Mouse (Mus musculus) limb, embryonic 10.5 days (tissue): ENCODE measurements around the gene Slc12a8. TPM values are rescaled to one million over a fixed set of nuclear protein-coding genes. Genes with fewer than 3 reads are reported as not detected.

Source experiments
- DNase-seq: peaks from one replicate; pipeline ENCODE4 v3.0.0-alpha.2; 2017; ENCODE audit warnings: low spot score
- H3K27ac ChIP-seq: fragments of 300-500 bp; sonication (generic); 2 replicates; pipeline ENCODE4 v1.5.1; 2016; ENCODE audit warnings: mild to moderate bottlenecking
- H3K27me3 ChIP-seq: fragments of 300-500 bp; sonication (generic); 2 replicates; pipeline ENCODE4 v1.6.1; 2016; ENCODE audit warnings: low read depth, mild to moderate bottlenecking; ENCODE audit not compliant: poor library complexity, severe bottlenecking
- H3K36me3 ChIP-seq: fragments of 300-500 bp; sonication (generic); 2 replicates; pipeline ENCODE4 v1.6.1; 2016; ENCODE audit warnings: mild to moderate bottlenecking, moderate library complexity
- H3K4me1 ChIP-seq: fragments of 300-500 bp; sonication (generic); 2 replicates; pipeline ENCODE4 v1.6.1; 2016
- H3K4me3 ChIP-seq: fragments of 300-500 bp; sonication (generic); 2 replicates; pipeline ENCODE4 v1.5.1; 2016; ENCODE audit warnings: mild to moderate bottlenecking, moderate library complexity
- H3K9me3 ChIP-seq: fragments of 300-500 bp; sonication (generic); replicated peaks from 2 replicates; pipeline ENCODE4 v1.6.1; 2016; ENCODE audit warnings: mild to moderate bottlenecking
- WGBS: fragments of 180-500 bp; shearing (Covaris S2); methylation state at CpG from one replicate; pipeline ENCODE4 v1.1.7; 2016; 5-methylcytosine and 5-hydroxymethylcytosine counted together
- polyA plus RNA-seq: library from polyadenylated mRNA; unstranded; fragments of >200 nt; fragmentation: Nextera tagmentation; extraction: Ambion mirVana; gene quantifications from 2 replicates; pipeline ENCODE4 v1.2.1, GENCODE M21; 2016

Slc12a8 gene
- polyA plus RNA-seq, 1 experiment from 2014 or later, result 0.60 TPM

DNA sequence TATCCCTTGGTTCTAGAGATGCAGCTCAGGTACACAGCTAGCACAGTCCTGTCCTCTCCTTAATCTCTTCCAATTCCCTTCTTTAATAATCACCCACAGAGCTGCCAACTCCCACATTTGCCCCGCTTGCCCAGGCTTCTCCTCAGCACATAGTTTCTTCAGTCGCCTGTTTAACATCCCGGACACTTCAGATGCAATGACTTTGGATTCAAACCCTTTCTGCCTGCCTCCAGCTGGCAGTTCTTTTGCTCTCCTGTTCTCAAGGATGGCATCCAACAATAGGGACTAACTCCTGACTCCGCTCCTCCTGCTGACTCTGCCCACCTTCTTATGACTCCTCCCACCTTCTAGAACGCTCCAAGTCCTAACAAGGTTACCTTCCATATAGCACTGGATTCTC is 75.2 kb downstream of the Slc12a8 start:
- no peak overlapping the region for H3K27ac ChIP-seq
- no peak for DNase-seq
- H3K27me3 ChIP-seq, result no peaks in the 10 kb centered on the region
- H3K36me3 ChIP-seq, result no peaks in the 10 kb centered on the region
- H3K4me1 ChIP-seq, result peaks cover 27% of the 10 kb centered on the region
- WGBS, result 93% methylated on average over 5 of the region's 5 CpGs
- H3K9me3 ChIP-seq, result no peaks in the 10 kb centered on the region
- H3K4me3 ChIP-seq, result no peak overlapping the region

DNA sequence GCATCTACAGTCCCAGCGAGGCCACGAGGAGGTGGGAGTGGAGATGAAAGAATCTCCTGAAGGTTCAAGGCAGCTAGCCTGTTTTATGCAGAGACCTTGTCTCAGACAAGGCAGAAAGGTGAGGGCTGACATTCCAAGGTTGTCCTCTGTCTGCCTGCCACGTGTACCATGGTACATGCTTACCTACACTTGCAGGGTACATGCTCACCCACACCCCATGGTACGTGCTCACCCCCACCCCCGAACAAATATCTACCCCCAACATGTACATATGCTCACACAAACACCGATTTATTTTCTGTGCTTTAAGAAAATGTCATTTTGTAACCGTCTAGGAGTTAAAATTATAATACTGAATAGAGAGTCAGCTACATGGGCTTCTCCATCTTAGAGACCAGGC is 76.3 kb downstream of the Slc12a8 start:
- no peak overlapping the region for H3K4me3 ChIP-seq
- no peaks in the 10 kb centered on the region for H3K9me3 ChIP-seq
- H3K27me3 ChIP-seq, result no peaks in the 10 kb centered on the region
- H3K4me1 ChIP-seq, result peaks cover 21% of the 10 kb centered on the region
- no peak overlapping the region for H3K27ac ChIP-seq
- WGBS, result 86% methylated on average over 7 of the region's 7 CpGs
- no peak for DNase-seq
- no peaks in the 10 kb centered on the region for H3K36me3 ChIP-seq

DNA sequence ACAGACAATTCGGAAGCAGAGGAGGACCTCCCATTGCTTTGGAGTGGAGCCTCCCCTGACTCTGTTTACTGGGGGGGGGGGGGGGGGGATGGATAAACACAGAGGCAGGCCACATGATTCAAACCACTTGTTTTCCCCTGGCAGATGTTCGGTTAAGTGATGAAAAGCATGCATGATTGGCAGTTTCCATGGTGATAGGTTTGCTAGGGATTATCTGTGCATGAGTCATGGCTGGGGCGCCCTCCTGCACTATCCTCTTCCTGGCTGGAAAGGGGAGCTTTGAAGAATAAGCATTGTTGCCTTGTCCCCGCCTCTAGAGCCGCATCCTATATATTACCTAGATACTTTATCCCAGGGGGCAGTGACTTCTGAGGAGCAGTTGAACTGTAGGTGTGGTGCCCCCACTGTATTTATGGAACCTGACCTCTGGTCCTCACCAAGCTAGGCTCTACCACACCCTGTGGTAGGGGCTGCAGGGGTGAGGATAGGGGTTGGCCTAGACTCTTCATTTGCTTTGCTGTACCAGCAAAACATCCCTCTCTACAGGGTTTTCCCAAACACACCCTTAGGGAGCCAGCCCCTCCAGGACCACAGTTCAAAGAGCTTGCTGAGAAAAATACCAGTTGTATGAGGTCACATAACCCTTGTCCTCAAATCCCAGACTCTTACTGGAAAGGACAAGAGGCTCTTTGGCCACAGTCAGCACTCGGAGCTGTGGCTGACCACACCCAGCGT is 77.1 kb downstream of the Slc12a8 start:
- Histone ChIP-seq H3K4me1 (peaks cover 16% of the 10 kb centered on the region), H3K36me3 (no peaks in the 10 kb centered on the region), H3K9me3 (no peaks in the 10 kb centered on the region), H3K27me3 (no peaks in the 10 kb centered on the region), H3K4me3 (no peak overlapping the region), H3K27ac (no peak overlapping the region)
- WGBS, result 68% methylated on average over 7 of the region's 7 CpGs
- DNase-seq, result no peak

DNA sequence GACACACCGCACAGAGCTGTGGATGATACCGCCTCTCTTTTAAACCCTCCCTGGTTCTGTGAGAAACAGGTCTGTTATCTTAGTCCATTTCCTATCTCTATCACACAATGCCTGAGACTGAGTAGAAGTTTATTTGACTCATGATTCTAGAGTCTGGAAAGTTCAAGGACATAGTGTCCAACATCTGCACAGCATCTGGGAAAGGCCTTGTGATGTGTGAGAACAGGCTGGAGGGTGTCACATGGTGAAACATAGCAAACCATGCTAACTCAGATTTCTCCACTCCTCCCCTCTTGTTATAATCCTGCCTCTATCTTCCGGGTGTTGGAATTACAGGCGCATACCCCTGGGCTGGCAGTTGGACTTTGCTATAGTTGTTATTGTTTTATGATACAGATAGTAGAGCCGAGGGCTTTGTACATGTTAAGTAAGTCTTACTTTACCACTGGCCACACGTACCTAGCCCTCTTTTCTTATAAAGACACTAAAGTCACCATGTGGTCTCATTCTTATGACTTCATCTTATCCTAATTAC is 78.2 kb downstream of the Slc12a8 start:
- H3K27me3 ChIP-seq, result no peaks in the 10 kb centered on the region
- DNase-seq, result no peak
- H3K36me3 ChIP-seq, result no peaks in the 10 kb centered on the region
- WGBS, result 91% methylated on average over 6 of the region's 6 CpGs
- peaks cover 13% of the 10 kb centered on the region for H3K4me1 ChIP-seq
- no peak overlapping the region for H3K27ac ChIP-seq
- no peak overlapping the region for H3K4me3 ChIP-seq
- no peaks in the 10 kb centered on the region for H3K9me3 ChIP-seq

DNA sequence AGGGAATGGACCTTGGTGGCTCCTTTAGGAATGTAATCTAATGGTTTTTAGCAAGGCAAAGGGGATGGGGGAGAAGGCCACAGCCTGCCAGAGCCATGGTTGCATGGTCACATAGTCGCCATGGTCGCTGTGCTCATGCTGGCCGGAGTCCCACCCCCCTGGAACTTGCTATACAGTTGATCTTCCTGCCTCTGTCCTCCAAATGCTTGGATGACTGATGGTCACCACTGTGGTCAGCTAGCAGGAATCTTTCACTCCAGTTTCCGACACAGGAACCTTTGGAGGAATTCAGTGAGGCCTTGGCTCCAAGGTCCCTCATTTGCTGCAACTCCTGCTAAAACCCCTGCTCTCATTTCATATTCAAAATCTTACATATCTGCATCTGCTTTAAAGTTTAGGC is 79.1 kb downstream of the Slc12a8 start:
- DNase-seq, result no peak
- WGBS, result 86% methylated on average over 4 of the region's 4 CpGs
- H3K27ac ChIP-seq, result no peak overlapping the region

DNA sequence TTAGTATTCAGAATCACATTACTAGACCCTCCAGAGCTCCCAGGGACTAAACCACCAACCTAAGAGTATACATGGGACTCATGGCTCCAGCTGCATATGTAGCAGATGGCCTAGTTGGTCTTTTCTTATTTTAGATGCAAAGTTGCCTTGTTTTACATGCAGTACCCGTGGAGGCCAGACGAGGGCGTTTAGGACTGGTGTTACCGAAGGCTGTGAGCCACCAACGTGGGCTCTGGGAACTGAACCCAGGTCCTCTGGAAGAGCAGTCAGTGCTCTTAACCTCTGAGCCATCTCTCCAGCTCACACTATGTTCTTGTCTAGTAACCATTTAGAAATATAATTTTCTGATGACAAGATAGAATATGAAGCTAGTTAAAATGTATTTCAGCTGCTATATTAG is 83.1 kb downstream of the Slc12a8 start:
- H3K27ac ChIP-seq, result no peak overlapping the region
- H3K4me1 ChIP-seq, result no peaks in the 10 kb centered on the region
- no peak overlapping the region for H3K4me3 ChIP-seq
- H3K27me3 ChIP-seq, result no peaks in the 10 kb centered on the region
- no peaks in the 10 kb centered on the region for H3K36me3 ChIP-seq
- 29% methylated on average over 5 of the region's 5 CpGs for WGBS
- no peak for DNase-seq
- no peaks in the 10 kb centered on the region for H3K9me3 ChIP-seq

More for the DNA sequence above, 79.1 kb downstream of the Slc12a8 start:
- Histone ChIP-seq H3K9me3 (no peaks in the 10 kb centered on the region), H3K27me3 (no peaks in the 10 kb centered on the region), H3K36me3 (no peaks in the 10 kb centered on the region), H3K4me3 (no peak overlapping the region), H3K4me1 (peaks cover 13% of the 10 kb centered on the region)

DNA sequence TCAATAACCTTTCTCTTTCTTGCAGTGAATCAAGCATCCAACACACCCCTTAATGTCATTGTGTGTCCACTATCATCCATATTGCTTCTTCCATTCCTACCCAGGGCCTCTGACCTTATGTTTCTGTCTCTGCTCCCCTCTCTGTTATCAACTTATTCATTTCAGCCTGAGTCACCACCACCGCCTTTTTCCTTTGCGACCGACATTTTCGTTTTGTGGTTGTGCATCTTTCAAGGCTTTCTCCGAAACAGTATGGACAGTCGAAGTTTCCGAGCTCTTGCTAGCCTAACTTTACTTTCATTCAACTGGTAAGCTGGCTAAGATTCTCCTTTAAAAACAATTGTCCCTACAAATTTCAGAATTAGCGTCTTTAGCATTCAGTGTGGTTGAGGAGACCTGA is 84.2 kb downstream of the Slc12a8 start:
- no peak overlapping the region for H3K4me3 ChIP-seq
- no peaks in the 10 kb centered on the region for H3K36me3 ChIP-seq
- H3K9me3 ChIP-seq, result no peaks in the 10 kb centered on the region
- no peak for DNase-seq
- no peak overlapping the region for H3K27ac ChIP-seq
- H3K4me1 ChIP-seq, result no peaks in the 10 kb centered on the region
- no peaks in the 10 kb centered on the region for H3K27me3 ChIP-seq
- 96% methylated on average over 8 of the region's 8 CpGs for WGBS

DNA sequence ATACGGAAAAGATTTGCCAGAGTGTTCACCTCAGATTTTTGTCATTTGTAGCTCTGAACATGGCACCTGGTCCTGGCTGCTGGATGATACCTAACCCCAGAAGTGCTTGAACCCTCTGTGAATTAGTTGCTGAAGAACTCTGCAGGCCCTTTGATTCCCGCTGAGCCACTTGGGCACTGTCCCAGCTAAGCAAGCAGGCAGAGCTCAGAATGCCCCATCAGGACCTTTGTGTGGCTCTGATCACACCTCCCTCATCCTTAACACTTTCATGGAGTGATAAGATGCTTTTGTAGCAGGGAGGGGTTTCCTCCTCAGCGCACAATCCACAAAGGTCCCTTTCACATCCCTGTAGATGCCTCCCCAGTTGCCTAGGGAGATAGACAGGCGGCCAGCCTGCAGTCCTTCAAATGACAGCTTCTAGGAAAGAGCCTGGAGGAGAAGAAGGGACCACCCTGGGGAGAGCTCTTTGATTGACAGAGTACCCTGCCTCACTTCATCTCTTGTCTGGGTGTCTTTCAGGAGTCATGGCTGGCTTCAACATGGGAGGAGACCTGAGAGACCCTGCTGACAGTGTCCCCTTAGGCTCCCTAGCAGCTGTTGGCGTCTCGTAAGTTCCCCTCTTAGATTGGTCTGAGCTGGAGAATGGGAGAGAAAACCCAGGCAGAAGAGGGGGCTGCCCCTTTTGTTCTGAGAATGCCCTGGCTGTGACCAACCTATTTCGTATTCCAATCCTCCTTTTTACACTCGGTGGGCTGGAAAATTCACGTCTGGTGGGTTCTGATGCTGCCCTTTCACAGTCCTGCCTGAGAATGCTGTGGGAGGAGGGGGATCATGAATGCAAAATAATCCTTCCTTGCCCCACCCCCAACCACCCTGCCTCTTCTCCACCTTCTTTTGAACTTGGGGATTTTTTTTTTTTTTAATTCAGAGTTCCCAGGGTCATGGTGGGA is 88.8 kb downstream of the Slc12a8 start:
- Histone ChIP-seq H3K27ac (no peak overlapping the region), H3K4me1 (no peaks in the 10 kb centered on the region), H3K4me3 (no peak overlapping the region), H3K9me3 (no peaks in the 10 kb centered on the region), H3K36me3 (no peaks in the 10 kb centered on the region), H3K27me3 (no peaks in the 10 kb centered on the region)
- no peak for DNase-seq
- 37% methylated on average over 9 of the region's 9 CpGs for WGBS

DNA sequence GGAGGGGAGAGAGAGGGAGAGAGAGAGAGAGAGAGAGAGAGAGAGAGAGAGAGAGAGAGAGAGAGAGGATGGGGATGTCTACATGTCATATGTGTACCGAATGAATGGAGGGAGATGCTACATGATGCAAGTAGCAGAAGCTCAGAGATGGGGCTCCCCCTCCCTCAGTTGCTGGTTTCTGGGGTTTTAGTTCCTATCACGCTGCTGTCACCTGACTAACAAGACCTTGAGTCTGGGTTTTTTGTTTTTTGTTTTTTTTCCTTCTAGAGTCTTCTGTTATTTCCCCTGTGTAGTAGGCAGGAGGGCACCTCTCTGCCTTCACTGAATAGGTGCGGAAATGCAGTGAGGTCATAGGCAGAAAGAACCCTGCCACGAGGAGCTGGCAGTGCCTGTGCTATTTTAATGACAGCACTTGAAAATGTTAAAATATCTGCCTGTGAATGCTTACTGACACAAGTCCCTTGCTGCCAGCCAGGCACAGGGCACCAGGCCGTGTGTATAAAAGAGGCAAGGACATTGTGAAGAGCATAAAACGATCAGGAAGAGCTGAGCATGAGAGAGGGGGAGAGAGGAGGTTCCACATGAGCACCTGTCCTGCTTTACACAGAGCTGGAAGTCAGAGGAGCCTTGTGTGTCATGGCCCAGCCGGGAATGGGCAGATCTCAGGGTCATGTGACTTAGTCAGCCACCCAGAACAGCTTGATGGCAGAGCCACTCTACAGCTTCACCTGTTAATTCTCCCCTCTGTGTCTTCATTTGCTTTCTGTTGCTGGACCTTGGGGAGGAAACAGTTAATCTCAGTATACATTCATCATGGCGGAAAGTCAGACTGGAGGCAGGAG is 89.8 kb downstream of the Slc12a8 start:
- Histone ChIP-seq H3K36me3 (no peaks in the 10 kb centered on the region), H3K4me1 (no peaks in the 10 kb centered on the region), H3K27ac (no peak overlapping the region), H3K4me3 (no peak overlapping the region), H3K9me3 (no peaks in the 10 kb centered on the region), H3K27me3 (no peaks in the 10 kb centered on the region)
- WGBS, result 66% methylated on average over 8 of the region's 8 CpGs
- DNase-seq, result no peak

DNA sequence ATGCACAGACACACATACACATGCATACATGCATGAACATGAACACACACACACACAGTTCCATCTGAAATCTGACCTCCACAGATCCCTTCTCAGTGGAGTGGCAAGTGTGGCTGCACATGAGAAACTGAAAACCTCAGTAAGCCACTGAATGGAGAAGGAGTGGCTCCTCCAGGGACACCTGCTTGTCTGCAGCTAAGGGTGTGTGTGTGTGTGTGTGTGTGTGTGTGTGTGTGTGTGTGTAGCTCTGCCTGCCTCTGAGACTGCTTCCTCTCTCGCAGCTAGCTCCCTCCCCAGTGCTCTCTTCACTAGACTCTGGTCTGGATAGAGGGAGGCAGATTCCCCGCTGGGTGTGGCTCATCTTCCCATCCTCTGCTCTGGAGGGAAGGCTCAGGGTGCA is 92.4 kb downstream of the Slc12a8 start:
- Histone ChIP-seq H3K9me3 (no peaks in the 10 kb centered on the region), H3K27ac (no peak overlapping the region), H3K27me3 (no peaks in the 10 kb centered on the region), H3K4me1 (no peaks in the 10 kb centered on the region), H3K36me3 (no peaks in the 10 kb centered on the region), H3K4me3 (no peak overlapping the region)
- no peak for DNase-seq
- 71% methylated on average over 2 of the region's 2 CpGs for WGBS

DNA sequence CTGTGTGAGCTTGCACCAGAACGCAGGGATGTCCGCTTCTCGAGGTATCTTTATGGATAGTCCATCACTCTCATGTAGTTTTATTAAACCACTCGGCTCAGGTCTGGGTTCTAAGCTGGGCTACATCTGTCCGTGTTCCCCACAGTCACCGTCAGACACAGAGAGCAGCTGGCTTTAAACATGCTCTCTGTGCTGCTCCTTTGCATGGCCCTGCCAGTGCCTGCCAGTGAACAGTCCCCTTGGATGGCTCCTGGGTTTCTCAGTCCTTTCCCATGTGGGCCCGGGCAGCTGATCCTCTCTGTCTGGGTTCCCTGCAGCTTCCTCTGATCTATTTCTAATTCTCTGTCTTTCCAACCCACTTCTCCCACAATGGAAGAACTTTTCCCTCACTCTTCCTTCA is 93.3 kb downstream of the Slc12a8 start:
- Histone ChIP-seq H3K27ac (no peak overlapping the region), H3K9me3 (no peaks in the 10 kb centered on the region), H3K36me3 (no peaks in the 10 kb centered on the region), H3K4me1 (no peaks in the 10 kb centered on the region), H3K4me3 (no peak overlapping the region), H3K27me3 (no peaks in the 10 kb centered on the region)
- 85% methylated on average over 7 of the region's 7 CpGs for WGBS
- DNase-seq, result no peak

DNA sequence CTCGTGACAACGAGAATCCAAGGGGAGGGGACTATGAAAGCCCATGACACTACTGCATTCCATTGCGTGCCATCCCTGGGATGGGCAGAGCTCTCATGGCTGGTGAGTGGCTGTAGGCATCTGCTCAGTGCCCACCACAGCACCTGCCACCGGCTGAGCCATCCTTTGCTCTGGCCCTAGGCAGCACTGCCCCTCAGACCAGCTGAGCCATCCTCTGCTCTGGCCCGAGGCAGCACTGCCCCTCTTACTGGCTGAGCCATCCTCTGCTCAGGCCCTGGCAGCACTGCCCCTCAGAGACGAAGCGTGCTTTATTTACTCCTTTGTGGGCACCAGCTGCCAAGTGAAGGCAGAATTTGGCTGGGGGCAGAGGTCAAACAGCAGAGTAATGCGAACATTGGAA is 94.2 kb downstream of the Slc12a8 start:
- WGBS, result 85% methylated on average over 8 of the region's 8 CpGs
- H3K27me3 ChIP-seq, result no peaks in the 10 kb centered on the region
- no peaks in the 10 kb centered on the region for H3K4me1 ChIP-seq
- no peak for DNase-seq
- no peak overlapping the region for H3K4me3 ChIP-seq
- H3K9me3 ChIP-seq, result no peaks in the 10 kb centered on the region
- H3K27ac ChIP-seq, result no peak overlapping the region
- H3K36me3 ChIP-seq, result no peaks in the 10 kb centered on the region
